Mouse (Mus musculus) left cerebral cortex, postnatal 10 days (tissue): Measurements from ENCODE around the gene Vps37d. TPM values are rescaled to one million over a fixed set of nuclear protein-coding genes. Genes with fewer than 3 reads are reported as not detected.

Source experiments
- DNase-seq, 2 experiments: peaks; one replicate each; pipeline ENCODE4 v3.0.0; 2021 to 2022; ENCODE audit warnings: low spot score in 2 of 2, mixed read lengths in 1 of 2; ENCODE audit errors: extremely low spot score in 1 of 2
- intact Hi-C: fragments of 180-260 bp; cut with DNase I; formaldehyde crosslinking; loops from one replicate; pipeline ENCODE4 v1.15.1; 2025
- total RNA-seq, 2 experiments: library from RNA; stranded (reverse); gene quantifications; 2 replicates each; pipeline ENCODE4 v1.2.3; 2021

The Vps37d gene
- 10 to 100 TPM; 28.9 to 32.7 TPM for total RNA-seq

GRCm38 (mm10) chr5:135077564-135078481 lies at the start of gene Vps37d:
Gene Vps37d, minus strand, starts transcription at chr5:135078266.
- peak; percentile 88 to 94 for DNase-seq
- intact Hi-C loops: loop anchor here (5.0 kb wide), 1 partner anchor 61 kb away; no protein-coding TSS in a partner anchor

- intact Hi-C loops: no loop called here
- no peak for DNase-seq
These were observed 49.6 kb upstream of the Vps37d start for GRCm38 (mm10) chr5:135127669-135128068.

DNA sequence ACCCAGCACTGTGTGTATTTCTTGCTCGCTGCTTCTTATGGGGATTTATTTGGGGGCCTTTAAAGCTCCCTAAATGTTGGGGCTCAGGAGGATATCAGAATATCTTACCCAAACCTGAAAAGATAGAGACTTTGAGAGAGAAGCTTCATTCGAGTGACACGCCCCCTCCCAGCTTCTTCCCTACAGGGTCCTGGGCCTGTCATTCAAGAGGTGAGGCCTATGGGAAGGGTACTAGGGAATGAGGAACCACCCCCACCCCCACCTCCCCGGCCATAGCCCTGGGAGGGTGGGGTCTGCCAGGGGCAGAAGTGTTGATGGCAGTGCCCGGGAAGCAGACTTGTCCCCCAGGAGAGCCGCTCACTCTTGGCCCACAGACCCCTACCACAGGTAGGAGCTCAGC lies 48.1 kb upstream of the Vps37d start:
- intact Hi-C loops: no loop called here
- peak in 1 of 2 experiments; percentile 54 for DNase-seq

DNA sequence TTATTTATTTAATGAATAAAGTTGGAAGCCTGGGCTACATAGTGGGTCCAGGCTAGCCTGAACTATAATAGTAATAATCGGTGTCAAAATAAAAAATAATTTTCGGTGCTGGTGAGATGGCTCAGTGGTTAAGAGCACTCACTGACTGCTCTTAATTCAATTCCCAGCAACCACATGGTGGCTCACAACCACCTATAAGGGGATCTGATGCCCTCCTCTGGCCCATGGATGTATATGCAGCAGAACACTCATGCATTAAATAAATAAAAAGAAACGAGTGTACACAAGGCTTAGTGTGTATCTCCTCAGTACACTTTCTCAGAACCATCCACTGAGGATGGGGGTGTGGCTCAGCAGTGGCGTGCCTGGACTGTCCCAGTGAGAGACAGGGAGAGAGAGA lies 42.7 kb upstream of the Vps37d start:
- DNase-seq: no peak
- intact Hi-C loops: loop anchor here (5.0 kb wide), 1 partner anchor 67 kb away; the partner anchor contains the start of gene Baz1b

- peak in 1 of 2 experiments; percentile 58 for DNase-seq
- intact Hi-C loops: no loop called here
These were observed 40.6 kb upstream of the Vps37d start for GRCm38 (mm10) chr5:135118589-135119081.

- no peak for DNase-seq
- intact Hi-C loops: no loop called here
These were observed 37.2 kb upstream of the Vps37d start for GRCm38 (mm10) chr5:135115241-135115640.

DNA sequence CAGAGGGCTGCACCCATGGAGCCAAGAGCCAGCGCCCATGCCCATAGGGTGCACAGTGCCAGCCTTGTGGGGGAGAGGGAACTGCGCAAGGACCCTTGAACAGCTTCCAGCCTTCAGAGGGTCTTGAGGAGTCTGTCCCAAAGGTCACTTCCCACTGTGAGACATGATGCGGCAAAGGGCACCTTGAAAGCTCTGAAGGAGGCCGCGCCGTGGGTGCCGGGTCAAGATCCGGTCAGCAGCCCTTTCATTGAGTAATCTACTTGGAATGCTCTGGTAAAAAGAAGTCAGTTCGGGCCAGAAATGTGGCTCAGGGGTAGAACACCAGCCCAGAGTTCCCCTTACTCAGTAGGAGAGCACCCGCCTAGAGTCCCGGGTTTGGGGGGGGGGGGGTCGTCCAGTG lies 35.7 kb upstream of the Vps37d start:
- intact Hi-C loops: no loop called here
- DNase-seq: no peak

DNA sequence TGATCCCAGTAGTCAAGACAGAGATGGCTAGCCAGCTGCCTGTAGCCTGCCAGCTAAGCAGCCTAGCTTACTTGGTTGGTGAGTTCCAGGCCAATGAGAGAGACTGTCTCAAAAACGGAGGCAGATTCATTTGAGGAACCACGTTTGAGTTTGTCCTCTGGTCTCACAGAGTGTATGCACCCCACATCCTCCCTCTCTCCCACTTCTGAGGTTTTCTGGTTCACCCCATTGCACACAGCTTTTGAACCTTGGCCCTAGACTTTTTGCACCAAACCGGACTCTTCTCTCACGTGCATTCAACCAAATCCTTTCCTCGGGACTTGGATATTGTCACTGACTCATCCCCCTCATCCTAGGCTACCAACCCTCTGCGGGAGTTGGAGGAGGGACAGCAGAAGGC lies 31.9 kb upstream of the Vps37d start:
- intact Hi-C loops: loop anchor here (10.0 kb wide), 1 partner anchor 235 kb away; no protein-coding TSS in a partner anchor

GRCm38 (mm10) chr5:135109426-135109825 lies 31.4 kb upstream of the Vps37d start:
- DNase-seq: no peak
- intact Hi-C loops: loop anchor here (10.0 kb wide), 1 partner anchor 235 kb away; no protein-coding TSS in a partner anchor

More for the DNA sequence above, 31.9 kb upstream of the Vps37d start:
- no peak for DNase-seq

DNA sequence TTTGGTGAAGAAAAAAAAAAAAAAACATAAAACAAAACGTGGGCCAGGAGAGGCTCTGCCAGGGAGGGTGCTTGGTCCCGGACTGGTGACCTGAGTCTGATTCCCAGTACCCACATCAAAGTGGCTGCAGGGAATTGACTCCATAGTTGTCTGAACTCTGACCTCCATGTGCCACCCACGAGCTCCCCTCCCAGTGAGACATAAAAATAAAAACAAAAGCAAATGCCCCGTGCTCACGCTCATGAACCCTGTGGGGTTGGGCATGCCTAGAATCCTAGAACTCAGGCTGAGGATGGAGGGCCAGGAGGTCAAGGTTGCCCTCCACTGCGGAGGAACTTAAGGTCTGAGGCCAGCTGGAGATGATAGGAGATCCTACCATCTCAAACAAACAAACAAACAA lies 31.0 kb upstream of the Vps37d start:
- intact Hi-C loops: loop anchor here (10.0 kb wide), 1 partner anchor 236 kb away; no protein-coding TSS in a partner anchor

GRCm38 (mm10) chr5:135107521-135108501 lies 29.7 kb upstream of the Vps37d start:
- DNase-seq: peak in 1 of 2 experiments; percentile 46

More for the DNA sequence above, 31.0 kb upstream of the Vps37d start:
- no peak for DNase-seq

GRCm38 (mm10) chr5:135106758-135107256 lies 28.7 kb upstream of the Vps37d start:
- intact Hi-C loops: loop anchor here (10.0 kb wide), 1 partner anchor 238 kb away; no protein-coding TSS in a partner anchor
- peak; percentile 48 to 86 for DNase-seq

More at GRCm38 (mm10) chr5:135107521-135108501, 29.7 kb upstream of the Vps37d start:
- intact Hi-C loops: loop anchor here (10.0 kb wide), 1 partner anchor 237 kb away; no protein-coding TSS in a partner anchor

DNA sequence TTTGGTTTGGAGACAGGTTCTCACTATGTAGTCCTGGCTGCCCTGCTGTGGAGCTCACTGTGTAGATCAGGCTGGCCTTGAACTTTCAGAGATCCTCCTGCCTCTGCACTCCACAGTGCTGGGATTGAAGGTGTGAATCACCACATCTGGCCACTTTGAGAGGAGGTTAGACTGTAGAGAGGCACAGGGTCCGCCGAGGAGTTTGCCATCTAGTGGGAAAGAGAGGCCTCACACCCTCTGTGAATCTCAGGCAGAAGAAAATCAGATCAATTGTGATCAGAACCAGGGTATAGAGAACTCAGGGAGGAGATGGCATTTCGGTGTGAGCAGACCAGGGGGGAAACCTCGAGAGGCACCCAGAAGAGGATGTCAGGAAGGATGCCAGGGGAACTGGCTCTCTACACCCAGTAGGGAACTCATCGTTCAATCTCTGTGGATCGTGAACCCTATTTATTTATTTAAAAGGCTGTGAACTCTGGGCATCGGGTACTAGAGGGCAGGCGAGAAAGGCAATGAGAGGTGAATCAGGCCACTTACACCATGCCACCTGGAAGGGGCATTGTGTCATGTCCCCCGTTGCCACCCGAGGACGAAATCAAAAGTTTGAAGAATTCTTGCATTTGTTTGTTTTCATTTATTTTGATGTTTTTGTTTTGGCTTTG lies 26.1 kb upstream of the Vps37d start:
- no peak for DNase-seq
- intact Hi-C loops: loop anchor here (10.0 kb wide), 1 partner anchor 241 kb away; no protein-coding TSS in a partner anchor

- intact Hi-C loops: loop anchor here (10.0 kb wide), 1 partner anchor 244 kb away; no protein-coding TSS in a partner anchor
- DNase-seq: no peak
These were observed 22.9 kb upstream of the Vps37d start for GRCm38 (mm10) chr5:135100981-135101380.

GRCm38 (mm10) chr5:135089653-135090052 lies 11.6 kb upstream of the Vps37d start, which contains the start of gene Mlxipl:
Gene Mlxipl, plus strand, starts transcription at chr5:135089890.
- intact Hi-C loops: no loop called here
- DNase-seq: no peak

DNA sequence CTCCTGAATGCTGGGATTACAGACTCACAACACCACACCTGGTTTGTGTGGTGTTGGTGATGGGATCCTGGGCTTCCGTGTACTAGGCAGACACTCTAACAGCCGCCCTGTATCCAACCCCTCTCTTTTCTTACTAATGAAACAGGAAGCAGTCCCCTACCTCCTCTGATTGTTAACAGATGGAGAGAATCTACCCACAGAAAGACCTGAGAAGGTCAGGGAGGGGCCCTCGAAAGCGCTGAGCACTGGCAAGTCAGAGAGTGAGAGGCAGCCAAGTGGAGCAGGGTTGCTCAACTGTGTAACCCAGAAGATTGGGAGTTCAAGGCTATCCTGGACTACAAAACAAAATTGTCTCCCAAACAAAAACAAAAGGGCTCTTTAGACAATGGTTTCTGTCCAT lies 8.8 kb upstream of the Vps37d start:
- no peak for DNase-seq
- intact Hi-C loops: no loop called here

GRCm38 (mm10) chr5:135080539-135080938 lies 2.5 kb upstream of the Vps37d start:
- intact Hi-C loops: no loop called here
- no peak for DNase-seq

DNA sequence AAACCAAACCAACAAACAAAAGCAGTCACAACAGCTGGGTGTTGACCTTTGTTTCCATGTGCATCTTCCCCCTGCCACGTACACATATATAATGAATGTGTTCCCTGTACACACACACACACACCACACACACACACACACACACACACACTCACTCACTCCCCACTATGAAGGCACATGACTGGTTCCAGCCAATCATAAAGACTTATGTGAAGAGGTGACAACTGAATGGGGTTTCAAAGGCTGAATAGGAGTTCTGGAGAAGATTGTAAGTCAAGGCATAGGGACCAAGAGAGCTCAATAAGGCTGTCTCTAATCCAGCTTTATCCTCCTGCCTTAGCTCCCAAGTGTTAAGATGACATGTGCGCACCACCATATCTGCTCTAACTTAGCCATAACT lies 1.5 kb upstream of the Vps37d start:
- DNase-seq: no peak
- intact Hi-C loops: loop anchor here (5.0 kb wide), 1 partner anchor 62 kb away; no protein-coding TSS in a partner anchor
